Mouse (Mus musculus): Measurements from ENCODE around the gene Fkbp9. TPM values are rescaled to one million over a fixed set of nuclear protein-coding genes. Genes with fewer than 3 reads are reported as not detected.

Fkbp9 gene
- polyA plus RNA-seq, 1 experiment from 2014 or later, result 85.8 TPM

- DNase-seq (ENCODE audit: low spot score) (peak; percentile 58), ATAC-seq (ENCODE audit: low FRiP score, low TSS enrichment) (peak; percentile 85)
- no peak for TF ChIP-seq CTCF (IDR thresholded peaks at IDR 0.05; ENCODE audit: low read depth)
- no peak for TF ChIP-seq EP300 (optimal IDR thresholded peaks at IDR 0.05)
- H3K36me3 ChIP-seq (ENCODE audit: control insufficient read depth, insufficient read depth, low read length), result peaks cover 3% of the 10 kb centered on the region; the same call in 1 of the 2 replicates
- no peak overlapping the region for H3K4me2 ChIP-seq (replicated peaks; ENCODE audit: low read depth)
- H3K9ac ChIP-seq (ENCODE audit: low read length), result no peak overlapping the region
- no peaks in the 10 kb centered on the region for H3K4me1 ChIP-seq (replicated peaks; ENCODE audit: control insufficient read depth, insufficient read depth)
- WGBS, result 35% methylated on average over 1 of the region's 1 CpGs
- peak overlapping the region; percentile 30; the same call in 1 of the 2 replicates for H3K27ac ChIP-seq (replicated peaks)
- H3K9me3 ChIP-seq (ENCODE audit: control insufficient read depth, low read length), result no peaks in the 10 kb centered on the region
- no peak overlapping the region for H3K4me3 ChIP-seq (ENCODE audit: low read depth, low read length)
- no peaks in the 10 kb centered on the region for H3K27me3 ChIP-seq (ENCODE audit: control insufficient read depth, insufficient read depth, low read length)
Observed at GRCm38 (mm10) chr6:56879352-56879955, 47.6 kb downstream of the Fkbp9 start.

- Histone ChIP-seq H3K4me3 (ENCODE audit: low read depth, low read length) (no peak overlapping the region), H3K4me2 (replicated peaks; ENCODE audit: low read depth) (no peak overlapping the region), H3K4me1 (replicated peaks; ENCODE audit: control insufficient read depth, insufficient read depth) (no peaks in the 10 kb centered on the region), H3K9ac (ENCODE audit: low read length) (no peak overlapping the region), H3K9me3 (ENCODE audit: control insufficient read depth, low read length) (no peaks in the 10 kb centered on the region), H3K27me3 (ENCODE audit: control insufficient read depth, insufficient read depth, low read length) (no peaks in the 10 kb centered on the region), H3K27ac (replicated peaks) (no peak overlapping the region), H3K36me3 (ENCODE audit: control insufficient read depth, insufficient read depth, low read length) (peaks cover 16% of the 10 kb centered on the region)
- WGBS, result 90% methylated on average over 6 of the region's 6 CpGs
- TF ChIP-seq CTCF (IDR thresholded peaks at IDR 0.05; ENCODE audit: low read depth) (no peak), EP300 (optimal IDR thresholded peaks at IDR 0.05) (no peak)
- DNase-seq (ENCODE audit: low spot score), result no peak
- ATAC-seq (ENCODE audit: low FRiP score, low TSS enrichment), result no peak
Observed at GRCm38 (mm10) chr6:56888561-56888960, 56.7 kb downstream of the Fkbp9 start.

GRCm38 (mm10) chr6:56890762-56891161, 58.9 kb downstream of the Fkbp9 start:
- WGBS, result 94% methylated on average over 2 of the region's 2 CpGs
- Histone ChIP-seq H3K9ac (ENCODE audit: low read length) (no peak overlapping the region), H3K4me1 (replicated peaks; ENCODE audit: control insufficient read depth, insufficient read depth) (no peaks in the 10 kb centered on the region), H3K9me3 (ENCODE audit: control insufficient read depth, low read length) (no peaks in the 10 kb centered on the region), H3K27me3 (ENCODE audit: control insufficient read depth, insufficient read depth, low read length) (no peaks in the 10 kb centered on the region), H3K4me3 (ENCODE audit: low read depth, low read length) (no peak overlapping the region), H3K27ac (replicated peaks) (no peak overlapping the region), H3K36me3 (ENCODE audit: control insufficient read depth, insufficient read depth, low read length) (peaks cover 16% of the 10 kb centered on the region), H3K4me2 (replicated peaks; ENCODE audit: low read depth) (no peak overlapping the region)
- TF ChIP-seq EP300 (optimal IDR thresholded peaks at IDR 0.05) (no peak), CTCF (IDR thresholded peaks at IDR 0.05; ENCODE audit: low read depth) (no peak)
- no peak for ATAC-seq (ENCODE audit: low FRiP score, low TSS enrichment)
- DNase-seq (ENCODE audit: low spot score), result no peak

GRCm38 (mm10) chr6:56899601-56900000, 67.7 kb downstream of the Fkbp9 start:
- no peak overlapping the region for H3K9ac ChIP-seq (ENCODE audit: low read length)
- no peak for TF ChIP-seq EP300 (optimal IDR thresholded peaks at IDR 0.05)
- no peak overlapping the region for H3K27ac ChIP-seq (replicated peaks)
- DNase-seq (ENCODE audit: low spot score), result no peak
- H3K4me1 ChIP-seq (replicated peaks; ENCODE audit: control insufficient read depth, insufficient read depth), result no peaks in the 10 kb centered on the region; the same call in 1 of the 2 replicates
- H3K36me3 ChIP-seq (ENCODE audit: control insufficient read depth, insufficient read depth, low read length), result no peaks in the 10 kb centered on the region
- H3K9me3 ChIP-seq (ENCODE audit: control insufficient read depth, low read length), result no peaks in the 10 kb centered on the region
- ATAC-seq (ENCODE audit: low FRiP score, low TSS enrichment), result no peak
- 57% methylated on average over 3 of the region's 3 CpGs for WGBS
- H3K27me3 ChIP-seq (ENCODE audit: control insufficient read depth, insufficient read depth, low read length), result no peaks in the 10 kb centered on the region
- peak overlapping the region; percentile 30 for H3K4me2 ChIP-seq (replicated peaks; ENCODE audit: low read depth)
- no peak overlapping the region for H3K4me3 ChIP-seq (ENCODE audit: low read depth, low read length)

- Histone ChIP-seq H3K9ac (ENCODE audit: low read length) (no peak overlapping the region), H3K4me2 (replicated peaks; ENCODE audit: low read depth) (peak overlapping the region; percentile 32), H3K9me3 (ENCODE audit: control insufficient read depth, low read length) (no peaks in the 10 kb centered on the region), H3K27ac (replicated peaks) (no peak overlapping the region; the same call in 1 of the 2 replicates), H3K4me3 (ENCODE audit: low read depth, low read length) (peak overlapping the region; percentile 26), H3K36me3 (ENCODE audit: control insufficient read depth, insufficient read depth, low read length) (no peaks in the 10 kb centered on the region), H3K4me1 (replicated peaks; ENCODE audit: control insufficient read depth, insufficient read depth) (no peaks in the 10 kb centered on the region; the same call in 1 of the 2 replicates), H3K27me3 (ENCODE audit: control insufficient read depth, insufficient read depth, low read length) (no peaks in the 10 kb centered on the region)
- ATAC-seq (ENCODE audit: low FRiP score, low TSS enrichment), result peak; percentile 76
- TF ChIP-seq CTCF (IDR thresholded peaks at IDR 0.05; ENCODE audit: low read depth), result no peak
- WGBS, result 28% methylated on average over 3 of the region's 3 CpGs
- DNase-seq (ENCODE audit: low spot score), result no peak
Observed at GRCm38 (mm10) chr6:56901336-56901735, 69.5 kb downstream of the Fkbp9 start.

- H3K4me3 ChIP-seq (ENCODE audit: low read depth, low read length), result peak overlapping the region; percentile 26; the same call in 1 of the 2 replicates
- WGBS, result 28% methylated on average over 12 of the region's 12 CpGs
- DNase-seq (ENCODE audit: low spot score), result peak; percentile 95
Observed at GRCm38 (mm10) chr6:56901824-56902386, 70.0 kb downstream of the Fkbp9 start.

More at GRCm38 (mm10) chr6:56901824-56902386, 70.0 kb downstream of the Fkbp9 start:
- no peaks in the 10 kb centered on the region; the same call in 1 of the 2 replicates for H3K4me1 ChIP-seq (replicated peaks; ENCODE audit: control insufficient read depth, insufficient read depth)
- peak overlapping the region; percentile 32 for H3K4me2 ChIP-seq (replicated peaks; ENCODE audit: low read depth)
- H3K36me3 ChIP-seq (ENCODE audit: control insufficient read depth, insufficient read depth, low read length), result no peaks in the 10 kb centered on the region
- no peaks in the 10 kb centered on the region for H3K27me3 ChIP-seq (ENCODE audit: control insufficient read depth, insufficient read depth, low read length)
- peak overlapping the region; percentile 74 for H3K27ac ChIP-seq (replicated peaks)
- peak; percentile 98 for ATAC-seq (ENCODE audit: low FRiP score, low TSS enrichment)
- no peaks in the 10 kb centered on the region for H3K9me3 ChIP-seq (ENCODE audit: control insufficient read depth, low read length)
- H3K9ac ChIP-seq (ENCODE audit: low read length), result no peak overlapping the region
- TF ChIP-seq EP300 (optimal IDR thresholded peaks at IDR 0.05) (no peak), CTCF (IDR thresholded peaks at IDR 0.05; ENCODE audit: low read depth) (peak; percentile 13)
